Comparison of ENCODE assay signal across 18 mouse cellular contexts in the genomic region with DNA sequence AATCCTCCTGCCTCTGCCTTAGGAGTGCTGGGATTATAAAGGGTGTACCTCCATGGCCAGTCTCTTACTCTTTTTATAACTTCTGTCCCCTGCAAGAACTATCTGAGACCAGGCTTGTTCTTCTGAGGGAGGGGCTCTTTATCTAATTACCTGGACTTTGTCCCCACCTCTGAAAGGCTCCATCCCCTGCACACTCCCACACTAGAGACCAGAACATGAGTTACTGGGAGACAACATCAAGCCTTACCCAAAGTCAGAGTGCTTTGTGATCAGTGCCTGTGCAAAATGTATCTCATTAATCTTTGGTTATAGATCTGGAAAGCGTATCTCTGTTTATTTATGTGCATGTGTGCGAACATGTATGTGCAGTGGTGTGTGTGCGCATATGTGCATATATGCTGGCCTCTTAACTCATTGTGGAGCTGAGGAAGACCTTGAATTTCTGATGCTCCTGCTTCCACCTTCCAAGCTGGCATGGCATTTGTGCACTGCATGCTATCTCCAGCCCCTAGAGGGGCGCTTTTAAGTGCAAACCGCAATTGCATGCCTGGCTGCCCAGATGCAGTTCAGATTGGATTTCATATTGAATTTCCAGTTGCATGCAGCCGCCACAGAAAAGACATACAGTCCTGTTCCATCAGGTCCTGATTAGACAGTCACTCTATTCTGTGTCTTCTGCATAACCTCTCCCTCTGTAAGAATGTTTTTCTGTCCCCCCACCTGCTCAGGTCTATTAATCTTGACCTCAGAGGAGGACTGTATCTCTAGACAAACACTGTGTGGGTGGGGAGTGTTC. TPM values are rescaled to one million over a fixed set of nuclear protein-coding genes. Genes with fewer than 3 reads are reported as not detected.
DNase-seq lines count a peak whose midpoint lies in the region; ATAC-seq and TF ChIP-seq lines count a peak whose summit lies in the region.
"Had no signal": no experiment of that assay in that cellular context is flagged by ENCODE, and none has a peak within 500 bp of the region (broad histone marks: within the 10 kb centered on the region; RNA-seq: fewer than 3 reads in every experiment).

No protein-coding gene starts in this region.

- DNase-seq in forebrain, embryonic 10.5 days (ENCODE audit: extremely low spot score, low spot score), result no peak
- no peak for DNase-seq in midbrain, embryonic 10.5 days (ENCODE audit: low spot score)
- DNase-seq in midbrain, postnatal 0 days (ENCODE audit: low spot score), result no peak
- no peak for DNase-seq in urinary bladder, postnatal 4 days (ENCODE audit: low spot score in 2 of 2)
- DNase-seq in forebrain, embryonic 11.5 days (ENCODE audit: low spot score), result no peak
- DNase-seq: cerebellum, postnatal 14 days; embryo, embryonic 11 days; gastrocnemius, postnatal 10 days; heart, postnatal 14 days; liver, postnatal 0 days; lung, postnatal 36 days; thymus, postnatal 4 days had no signal

- H3K4me1 ChIP-seq in forebrain, embryonic 10.5 days, result peaks cover 15% of the 10 kb centered on the region
- no peaks in the 10 kb centered on the region for H3K4me1 ChIP-seq in forebrain, embryonic 12.5 days
- peaks cover 7% of the 10 kb centered on the region for H3K4me1 ChIP-seq in midbrain, embryonic 10.5 days
- no peaks in the 10 kb centered on the region for H3K4me1 ChIP-seq in midbrain, postnatal 0 days (ENCODE audit: insufficient read depth, low read length)
- H3K4me1 ChIP-seq in hindbrain, embryonic 15.5 days (replicated peaks), result peaks cover 6% of the 10 kb centered on the region; the same call in 1 of the 2 replicates
- H3K4me1 ChIP-seq in neural tube, embryonic 12.5 days, result 0 out of 2 replicates have a peak, but pooled peaks cover 5% of the 10 kb centered on the region
- no peaks in the 10 kb centered on the region for H3K4me1 ChIP-seq in forebrain, embryonic 11.5 days (replicated peaks; ENCODE audit: control insufficient read depth, insufficient read depth, low read length)

- H3K27me3 ChIP-seq in forebrain, embryonic 10.5 days (ENCODE audit: poor library complexity, severe bottlenecking), result no peaks in the 10 kb centered on the region
- no peaks in the 10 kb centered on the region for H3K27me3 ChIP-seq in forebrain, embryonic 12.5 days
- no peaks in the 10 kb centered on the region for H3K27me3 ChIP-seq in midbrain, embryonic 10.5 days (ENCODE audit: low read depth, poor library complexity, severe bottlenecking)
- no peaks in the 10 kb centered on the region for H3K27me3 ChIP-seq in midbrain, postnatal 0 days (ENCODE audit: insufficient read depth, low read length)
- no peaks in the 10 kb centered on the region for H3K27me3 ChIP-seq in hindbrain, embryonic 15.5 days
- H3K27me3 ChIP-seq in neural tube, embryonic 12.5 days (replicated peaks), result no peaks in the 10 kb centered on the region
- no peaks in the 10 kb centered on the region for H3K27me3 ChIP-seq in forebrain, embryonic 11.5 days (ENCODE audit: control insufficient read depth, insufficient read depth, low read length)

- no peak overlapping the region for H3K4me3 ChIP-seq in forebrain, embryonic 10.5 days
- no peak overlapping the region for H3K4me3 ChIP-seq in forebrain, embryonic 12.5 days (replicated peaks)
- no peak overlapping the region for H3K4me3 ChIP-seq in midbrain, embryonic 10.5 days
- H3K4me3 ChIP-seq in midbrain, postnatal 0 days (ENCODE audit: low read depth, low read length), result no peak overlapping the region
- H3K4me3 ChIP-seq in hindbrain, embryonic 15.5 days, result no peak overlapping the region
- H3K4me3 ChIP-seq in neural tube, embryonic 12.5 days, result no peak overlapping the region
- H3K4me3 ChIP-seq in forebrain, embryonic 11.5 days (ENCODE audit: low read depth, low read length), result no peak overlapping the region

- 0 out of 2 replicates have a peak, but pooled peaks cover 2% of the 10 kb centered on the region for H3K36me3 ChIP-seq in forebrain, embryonic 10.5 days (replicated peaks)
- no peaks in the 10 kb centered on the region for H3K36me3 ChIP-seq in forebrain, embryonic 12.5 days (replicated peaks)
- no peaks in the 10 kb centered on the region for H3K36me3 ChIP-seq in midbrain, embryonic 10.5 days
- no peaks in the 10 kb centered on the region for H3K36me3 ChIP-seq in midbrain, postnatal 0 days (ENCODE audit: insufficient read depth, low read length)
- H3K36me3 ChIP-seq in hindbrain, embryonic 15.5 days, result no peaks in the 10 kb centered on the region
- no peaks in the 10 kb centered on the region; the same call in 1 of the 2 replicates for H3K36me3 ChIP-seq in neural tube, embryonic 12.5 days
- H3K36me3 ChIP-seq in forebrain, embryonic 11.5 days (ENCODE audit: control insufficient read depth, insufficient read depth, low read length), result no peaks in the 10 kb centered on the region

- 93% methylated on average over 6 of the region's 6 CpGs for WGBS in forebrain, embryonic 10.5 days
- 88% methylated on average over 6 of the region's 6 CpGs for whole genome bisulfite sequencing in forebrain, embryonic 12.5 days
- 95% methylated on average over 6 of the region's 6 CpGs for WGBS in midbrain, embryonic 10.5 days
- WGBS in midbrain, postnatal 0 days, result 76% methylated on average over 6 of the region's 6 CpGs
- whole genome bisulfite sequencing in hindbrain, embryonic 15.5 days, result 76% methylated on average over 6 of the region's 6 CpGs
- 85% methylated on average over 6 of the region's 6 CpGs for WGBS in neural tube, embryonic 12.5 days
- 90% methylated on average over 6 of the region's 6 CpGs for WGBS in forebrain, embryonic 11.5 days

- no peak overlapping the region for H3K4me2 ChIP-seq in forebrain, embryonic 12.5 days
- H3K4me2 ChIP-seq in midbrain, postnatal 0 days (ENCODE audit: low read depth, low read length, poor library complexity, severe bottlenecking), result no peak overlapping the region
- no peak overlapping the region for H3K4me2 ChIP-seq in hindbrain, embryonic 15.5 days
- no peak overlapping the region for H3K4me2 ChIP-seq in neural tube, embryonic 12.5 days (replicated peaks)
- H3K4me2 ChIP-seq in forebrain, embryonic 11.5 days (ENCODE audit: low read depth, low read length, severe bottlenecking), result no peak overlapping the region

- H3K9ac ChIP-seq in forebrain, embryonic 12.5 days, result no peak overlapping the region
- no peak overlapping the region for H3K9ac ChIP-seq in midbrain, postnatal 0 days (replicated peaks; ENCODE audit: low read length, poor library complexity, severe bottlenecking)
- H3K9ac ChIP-seq in hindbrain, embryonic 15.5 days, result no peak overlapping the region
- no peak overlapping the region for H3K9ac ChIP-seq in neural tube, embryonic 12.5 days
- no peak overlapping the region for H3K9ac ChIP-seq in forebrain, embryonic 11.5 days (ENCODE audit: low read length)
- H3K9ac ChIP-seq: liver, postnatal 0 days had no signal

- no peak for TF ChIP-seq CTCF in midbrain, postnatal 0 days (IDR thresholded peaks at IDR 0.05)

- no peaks in the 10 kb centered on the region for H3K9me3 ChIP-seq in forebrain, embryonic 10.5 days
- H3K9me3 ChIP-seq in forebrain, embryonic 12.5 days, result no peaks in the 10 kb centered on the region
- no peaks in the 10 kb centered on the region for H3K9me3 ChIP-seq in midbrain, embryonic 10.5 days (replicated peaks)
- H3K9me3 ChIP-seq in midbrain, postnatal 0 days (ENCODE audit: low read length), result no peaks in the 10 kb centered on the region
- H3K9me3 ChIP-seq in hindbrain, embryonic 15.5 days, result no peaks in the 10 kb centered on the region
- no peaks in the 10 kb centered on the region for H3K9me3 ChIP-seq in neural tube, embryonic 12.5 days
- H3K9me3 ChIP-seq in forebrain, embryonic 11.5 days (ENCODE audit: control insufficient read depth, low read length), result no peaks in the 10 kb centered on the region
- H3K9me3 ChIP-seq: G1E had no signal

- ATAC-seq in forebrain, embryonic 12.5 days (ENCODE audit: low FRiP score), result no peak
- ATAC-seq in midbrain, postnatal 0 days (ENCODE audit: low FRiP score), result no peak
- ATAC-seq in hindbrain, embryonic 15.5 days (ENCODE audit: low FRiP score, low read depth), result peak; percentile 35; the same call in 1 of the 2 replicates
- no peak for ATAC-seq in neural tube, embryonic 12.5 days (ENCODE audit: low FRiP score, low read depth)
- no peak for ATAC-seq in forebrain, embryonic 11.5 days (replicated peaks; ENCODE audit: low FRiP score)
- ATAC-seq: CD4-positive, CD25-positive, alpha-beta regulatory T cell, adult 4 months; liver, postnatal 0 days had no signal

- peak overlapping the region; percentile 41; the same call in 1 of the 2 replicates for H3K27ac ChIP-seq in forebrain, embryonic 10.5 days
- H3K27ac ChIP-seq in forebrain, embryonic 12.5 days, result no peak overlapping the region
- H3K27ac ChIP-seq in midbrain, embryonic 10.5 days (replicated peaks), result 0 out of 2 replicates have a peak overlapping the region, but pooled peaks have one; percentile 6
- no peak overlapping the region for H3K27ac ChIP-seq in midbrain, postnatal 0 days (ENCODE audit: low read depth, low read length)
- H3K27ac ChIP-seq in hindbrain, embryonic 15.5 days (replicated peaks), result peak overlapping the region; percentile 38; the same call in 1 of the 2 replicates
- H3K27ac ChIP-seq in neural tube, embryonic 12.5 days, result peak overlapping the region; percentile 32; the same call in 1 of the 2 replicates
- no peak overlapping the region for H3K27ac ChIP-seq in forebrain, embryonic 11.5 days (ENCODE audit: low read depth, low read length)

RNA-seq across cellular contexts. Expression of gene Stk10, which starts 43.1 kb away (rescaled TPM):
- 2.0 and 2.3 TPM in 2 replicates for polyA plus RNA-seq in forebrain, embryonic 10.5 days (2016; fragmentation: Nextera tagmentation; extraction: Ambion mirVana)
- 2.3 and 2.4 TPM in 2 replicates for polyA plus RNA-seq in forebrain, embryonic 12.5 days (2016; fragmentation: Nextera tagmentation; extraction: Ambion mirVana)
- 1.5 and 2.1 TPM in 2 replicates for polyA plus RNA-seq in midbrain, embryonic 10.5 days (2016; fragmentation: Nextera tagmentation; extraction: Ambion mirVana)
- total RNA-seq in midbrain, postnatal 0 days (2014; rRNA removed), result 4.7 and 9.4 TPM in 2 replicates
- polyA plus RNA-seq in midbrain, postnatal 0 days (2015; fragmentation: Nextera tagmentation; extraction: Ambion mirVana), result 0.87 and 0.99 TPM in 2 replicates
- 2.0 and 2.8 TPM in 2 replicates for polyA plus RNA-seq in hindbrain, embryonic 15.5 days (2015; fragmentation: Nextera tagmentation; extraction: Ambion mirVana)
- polyA plus RNA-seq in neural tube, embryonic 12.5 days (2016; fragmentation: Nextera tagmentation; extraction: Ambion mirVana), result 3.2 and 4.1 TPM in 2 replicates
- 1.4 and 1.8 TPM in 2 replicates for polyA plus RNA-seq in forebrain, embryonic 11.5 days (2014; fragmentation: Nextera tagmentation; extraction: Ambion mirVana)

RNA-seq across cellular contexts. Expression of gene Efcab9, which starts 44.3 kb away (rescaled TPM):
- 0.21 and 0.25 TPM in 2 replicates for polyA plus RNA-seq in forebrain, embryonic 10.5 days (2016; fragmentation: Nextera tagmentation; extraction: Ambion mirVana)
- polyA plus RNA-seq in forebrain, embryonic 12.5 days (2016; fragmentation: Nextera tagmentation; extraction: Ambion mirVana), result 0.27 TPM in 1 of 2 replicates, not detected in the other
- polyA plus RNA-seq in midbrain, embryonic 10.5 days (2016; fragmentation: Nextera tagmentation; extraction: Ambion mirVana), result 0.32 TPM in 1 of 2 replicates, not detected in the other
- total RNA-seq in midbrain, postnatal 0 days (2014; rRNA removed), result not detected in 2 replicates
- not detected in 2 replicates for polyA plus RNA-seq in midbrain, postnatal 0 days (2015; fragmentation: Nextera tagmentation; extraction: Ambion mirVana)
- polyA plus RNA-seq in hindbrain, embryonic 15.5 days (2015; fragmentation: Nextera tagmentation; extraction: Ambion mirVana), result 0.25 and 0.63 TPM in 2 replicates
- polyA plus RNA-seq in neural tube, embryonic 12.5 days (2016; fragmentation: Nextera tagmentation; extraction: Ambion mirVana), result 0.51 TPM in 1 of 2 replicates, not detected in the other
- polyA plus RNA-seq in forebrain, embryonic 11.5 days (2014; fragmentation: Nextera tagmentation; extraction: Ambion mirVana), result 0.29 TPM in 1 of 2 replicates, not detected in the other
- total RNA-seq: heart, adult 8-10 months had no signal
- polyA plus RNA-seq: G1E had no signal

Comparison
In these comparisons a context has a peak if more than half of its experiments do, and no peak if none do; other contexts are left out.
1. H3K27ac ChIP-seq: peak in forebrain, embryonic 10.5 days (single experiment), midbrain, embryonic 10.5 days (single experiment), hindbrain, embryonic 15.5 days (single experiment) and neural tube, embryonic 12.5 days (single experiment); none in forebrain, embryonic 12.5 days (single experiment), midbrain, postnatal 0 days (single experiment) and forebrain, embryonic 11.5 days (single experiment).